Mouse (Mus musculus): ENCODE results near the gene Kcnk15. TPM values are rescaled to one million over a fixed set of nuclear protein-coding genes. Genes with fewer than 3 reads are reported as not detected.

Kcnk15 gene
- polyA plus RNA-seq (2012; rRNA removed): not detected in 2 replicates

GRCm38 (mm10) chr2:163853461-163853901, at the start of gene Kcnk15:
Kcnk15 (plus strand) TSS chr2:163853651.
- DNase-seq (ENCODE audit: low read depth): no peak

- DNase-seq (ENCODE audit: low read depth): no peak
Observed at GRCm38 (mm10) chr2:163803838-163804237, 49.6 kb upstream of the Kcnk15 start.

- DNase-seq (ENCODE audit: low read depth): no peak
Observed at GRCm38 (mm10) chr2:163809166-163809565, 44.3 kb upstream of the Kcnk15 start.

- DNase-seq (ENCODE audit: low read depth): no peak
Observed at GRCm38 (mm10) chr2:163809704-163810103, 43.7 kb upstream of the Kcnk15 start.

GRCm38 (mm10) chr2:163813077-163813476, 40.4 kb upstream of the Kcnk15 start:
- no peak for DNase-seq (ENCODE audit: low read depth)

- no peak for DNase-seq (ENCODE audit: low read depth)
Observed at GRCm38 (mm10) chr2:163814739-163815465, 38.5 kb upstream of the Kcnk15 start.

GRCm38 (mm10) chr2:163820607-163821006, 32.8 kb upstream of the Kcnk15 start, which contains the start of gene Ccn5:
Ccn5 (plus strand) TSS chr2:163820861.
- DNase-seq (ENCODE audit: low read depth): no peak

GRCm38 (mm10) chr2:163823248-163823647, 30.2 kb upstream of the Kcnk15 start:
- no peak for DNase-seq (ENCODE audit: low read depth)

GRCm38 (mm10) chr2:163823771-163824170, 29.7 kb upstream of the Kcnk15 start:
- DNase-seq (ENCODE audit: low read depth): no peak

GRCm38 (mm10) chr2:163825861-163826260, 27.6 kb upstream of the Kcnk15 start:
- no peak for DNase-seq (ENCODE audit: low read depth)

- no peak for DNase-seq (ENCODE audit: low read depth)
Observed at GRCm38 (mm10) chr2:163826494-163826893, 27.0 kb upstream of the Kcnk15 start.

- no peak for DNase-seq (ENCODE audit: low read depth)
Observed at GRCm38 (mm10) chr2:163831163-163831562, 22.3 kb upstream of the Kcnk15 start.

GRCm38 (mm10) chr2:163838043-163838442, 15.4 kb upstream of the Kcnk15 start:
- no peak for DNase-seq (ENCODE audit: low read depth)

- DNase-seq (ENCODE audit: low read depth): no peak
Observed at GRCm38 (mm10) chr2:163839519-163839918, 13.9 kb upstream of the Kcnk15 start.

- no peak for DNase-seq (ENCODE audit: low read depth)
Observed at GRCm38 (mm10) chr2:163842043-163842442, 11.4 kb upstream of the Kcnk15 start.

- no peak for DNase-seq (ENCODE audit: low read depth)
Observed at GRCm38 (mm10) chr2:163857233-163857632, 3.8 kb downstream of the Kcnk15 start.

- no peak for DNase-seq (ENCODE audit: low read depth)
Observed at GRCm38 (mm10) chr2:163858254-163858947, 5.0 kb downstream of the Kcnk15 start.

GRCm38 (mm10) chr2:163865311-163865710, 11.9 kb downstream of the Kcnk15 start:
- DNase-seq (ENCODE audit: low read depth): no peak

- DNase-seq (ENCODE audit: low read depth): no peak
Observed at GRCm38 (mm10) chr2:163866061-163866460, 12.6 kb downstream of the Kcnk15 start.

GRCm38 (mm10) chr2:163869783-163870182, 16.3 kb downstream of the Kcnk15 start:
- DNase-seq (ENCODE audit: low read depth): no peak

- DNase-seq (ENCODE audit: low read depth): no peak
Observed at GRCm38 (mm10) chr2:163871266-163871665, 17.8 kb downstream of the Kcnk15 start.

- DNase-seq (ENCODE audit: low read depth): no peak
Observed at GRCm38 (mm10) chr2:163871906-163872305, 18.5 kb downstream of the Kcnk15 start.

GRCm38 (mm10) chr2:163874877-163875276, 21.4 kb downstream of the Kcnk15 start:
- no peak for DNase-seq (ENCODE audit: low read depth)

All from gonadal fat pad, adult 2 months (tissue).